Mouse (Mus musculus) embryonic facial prominence, embryonic 10.5 days (tissue): ENCODE results near the gene Wnt5b. TPM values are rescaled to one million over a fixed set of nuclear protein-coding genes. Genes with fewer than 3 reads are reported as not detected.

Source experiments
- DNase-seq: peaks from one replicate; pipeline ENCODE4 v3.0.0-alpha.2; 2017; ENCODE audit warnings: low spot score
- H3K27ac ChIP-seq: fragments of 300-500 bp; sonication (generic); replicated peaks from 2 replicates; pipeline ENCODE4 v1.5.1; 2016; ENCODE audit warnings: mild to moderate bottlenecking
- H3K27me3 ChIP-seq: fragments of 300-500 bp; sonication (generic); replicated peaks from 2 replicates; pipeline ENCODE4 v1.6.1; 2016; ENCODE audit warnings: low read depth, mild to moderate bottlenecking; ENCODE audit not compliant: poor library complexity, severe bottlenecking
- H3K36me3 ChIP-seq: fragments of 300-500 bp; sonication (generic); replicated peaks from 2 replicates; pipeline ENCODE4 v1.6.1; 2016; ENCODE audit warnings: mild to moderate bottlenecking, moderate library complexity
- H3K4me1 ChIP-seq: fragments of 300-500 bp; sonication (generic); 2 replicates; pipeline ENCODE4 v1.6.1; 2016
- H3K4me3 ChIP-seq: fragments of 300-500 bp; sonication (generic); 2 replicates; pipeline ENCODE4 v1.5.1; 2016; ENCODE audit warnings: mild to moderate bottlenecking, moderate library complexity
- H3K9me3 ChIP-seq: fragments of 300-500 bp; sonication (generic); 2 replicates; pipeline ENCODE4 v1.6.1; 2016; ENCODE audit warnings: mild to moderate bottlenecking
- WGBS: fragments of 180-500 bp; shearing (Covaris S2); methylation state at CpG from one replicate; pipeline ENCODE4 v1.1.7; 2016; 5-methylcytosine and 5-hydroxymethylcytosine counted together
- polyA plus RNA-seq: library from polyadenylated mRNA; unstranded; fragments of >200 nt; fragmentation: Nextera tagmentation; extraction: Ambion mirVana; gene quantifications from 2 replicates; pipeline ENCODE4 v1.2.1, GENCODE M21; 2016

Wnt5b gene
- 13.2 and 14.2 TPM in 2 replicates for polyA plus RNA-seq

GRCm38 (mm10) chr6:119543803-119544517, at the start of gene Wnt5b:
Gene Wnt5b (minus strand): TSS chr6:119544347.
- peak; percentile 73 for DNase-seq
- under 1% methylated on average over 119 of the region's 120 CpGs for WGBS
- Histone ChIP-seq H3K27ac (peak within 1 kb of the TSS; percentile 94), H3K27me3 (peaks cover 53% of the 10 kb centered on the region), H3K9me3 (no peaks in the 10 kb centered on the region; the same call in 1 of the 2 replicates), H3K36me3 (no peaks in the 10 kb centered on the region), H3K4me3 (peak within 1 kb of the TSS; percentile 87), H3K4me1 (peaks cover 45% of the 10 kb centered on the region)

- WGBS, result 85% methylated on average over 2 of the region's 2 CpGs
- no peak for DNase-seq
- H3K4me1 ChIP-seq, result peaks cover 19% of the 10 kb centered on the region
- H3K9me3 ChIP-seq, result no peaks in the 10 kb centered on the region
- peaks cover 8% of the 10 kb centered on the region for H3K36me3 ChIP-seq
- no peak overlapping the region for H3K4me3 ChIP-seq
- no peaks in the 10 kb centered on the region for H3K27me3 ChIP-seq
- H3K27ac ChIP-seq, result no peak overlapping the region
These were observed 46.7 kb upstream of the Wnt5b start for GRCm38 (mm10) chr6:119590872-119591271.

DNA sequence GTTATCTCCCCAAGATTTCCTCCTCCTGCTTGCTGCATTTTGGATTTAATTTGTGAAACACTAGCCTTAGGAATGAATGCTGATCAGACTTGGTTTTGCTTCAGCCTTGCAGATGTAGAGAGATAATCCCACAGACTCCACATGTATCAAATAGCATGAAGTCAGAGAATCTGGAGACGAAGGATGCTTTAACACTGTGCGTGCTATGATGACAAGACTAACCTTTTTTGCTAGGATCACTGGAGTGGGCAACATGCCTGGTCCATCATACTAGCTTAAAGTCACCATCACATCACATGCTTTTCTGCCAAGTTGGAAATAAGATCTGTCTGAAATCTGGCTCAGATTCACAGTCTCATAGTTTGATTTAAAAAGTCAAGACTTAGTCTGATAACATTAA, 43.8 kb upstream of the Wnt5b start:
- H3K27ac ChIP-seq, result no peak overlapping the region
- no peak for DNase-seq
- no peaks in the 10 kb centered on the region; the same call in 1 of the 2 replicates for H3K36me3 ChIP-seq
- 89% methylated on average over 2 of the region's 2 CpGs for WGBS
- no peaks in the 10 kb centered on the region for H3K27me3 ChIP-seq
- no peaks in the 10 kb centered on the region for H3K9me3 ChIP-seq
- H3K4me1 ChIP-seq, result peaks cover 41% of the 10 kb centered on the region
- H3K4me3 ChIP-seq, result no peak overlapping the region

GRCm38 (mm10) chr6:119587454-119587853, 43.3 kb upstream of the Wnt5b start:
- no peak overlapping the region for H3K4me3 ChIP-seq
- H3K27me3 ChIP-seq, result no peaks in the 10 kb centered on the region
- H3K36me3 ChIP-seq, result no peaks in the 10 kb centered on the region; the same call in 1 of the 2 replicates
- H3K4me1 ChIP-seq, result peaks cover 41% of the 10 kb centered on the region
- DNase-seq, result no peak
- no peaks in the 10 kb centered on the region for H3K9me3 ChIP-seq
- H3K27ac ChIP-seq, result no peak overlapping the region

DNA sequence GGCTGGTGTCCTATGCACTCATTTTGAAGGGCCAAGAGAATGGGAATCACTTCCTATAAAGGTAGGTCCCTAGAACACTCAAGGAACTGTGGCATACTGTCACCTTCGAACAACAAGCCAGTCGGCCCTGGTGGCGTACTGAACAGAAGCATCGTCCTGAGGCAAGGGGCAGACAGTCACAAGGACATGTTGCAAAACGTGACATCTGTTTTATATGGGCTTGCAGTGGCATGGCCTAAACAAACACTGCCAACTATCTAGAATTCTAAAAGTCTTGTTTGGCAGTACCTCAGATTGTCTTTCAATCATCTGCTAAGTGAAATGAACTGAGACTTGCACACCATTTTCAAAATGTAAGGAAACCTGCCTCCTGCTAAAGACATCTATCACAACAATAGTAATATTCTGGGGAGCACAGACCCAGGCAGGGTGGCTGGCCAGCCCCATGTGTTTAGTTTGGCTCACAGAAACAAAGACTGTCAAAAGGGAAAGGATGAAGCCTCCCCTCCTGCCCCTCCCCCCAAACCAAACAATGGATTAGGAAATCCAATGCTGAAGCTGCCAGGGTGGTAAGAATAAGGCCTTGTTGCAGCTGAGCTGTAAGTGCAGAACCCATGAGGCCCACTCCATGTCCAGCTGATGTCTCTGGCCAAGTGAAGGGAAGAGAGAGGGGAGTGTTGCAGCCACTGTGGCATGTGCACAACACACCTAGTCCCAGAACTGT, 41.7 kb upstream of the Wnt5b start:
- Histone ChIP-seq H3K36me3 (no peaks in the 10 kb centered on the region; the same call in 1 of the 2 replicates), H3K9me3 (no peaks in the 10 kb centered on the region), H3K27me3 (no peaks in the 10 kb centered on the region), H3K4me1 (peaks cover 42% of the 10 kb centered on the region), H3K4me3 (no peak overlapping the region), H3K27ac (peak overlapping the region; percentile 26; the same call in 1 of the 2 replicates)
- WGBS, result 73% methylated on average over 5 of the region's 5 CpGs
- peak; percentile 29 for DNase-seq

DNA sequence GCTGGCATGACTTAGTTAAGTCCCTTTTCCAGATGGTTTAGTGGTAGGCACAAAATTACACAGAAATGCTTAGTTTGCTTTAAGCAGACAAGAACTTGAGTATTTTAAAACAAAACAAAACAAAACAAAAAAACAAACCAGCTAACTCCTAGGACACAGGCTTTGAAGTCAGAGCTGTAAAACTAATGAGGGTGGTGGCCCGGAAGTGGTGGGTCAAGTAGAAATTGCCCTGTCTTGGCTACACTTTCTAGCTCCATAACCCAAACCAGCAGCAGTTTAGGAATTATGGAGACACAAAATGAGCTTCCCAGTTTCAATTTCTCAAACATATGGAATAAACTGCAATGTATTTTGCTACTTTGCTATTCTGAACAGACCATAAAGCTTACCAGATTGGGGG, 39.9 kb upstream of the Wnt5b start:
- WGBS, result 78% methylated on average over 1 of the region's 1 CpGs
- no peaks in the 10 kb centered on the region; the same call in 1 of the 2 replicates for H3K36me3 ChIP-seq
- H3K27me3 ChIP-seq, result no peaks in the 10 kb centered on the region
- no peak overlapping the region for H3K4me3 ChIP-seq
- no peak for DNase-seq
- H3K27ac ChIP-seq, result no peak overlapping the region
- no peaks in the 10 kb centered on the region for H3K9me3 ChIP-seq
- H3K4me1 ChIP-seq, result peaks cover 54% of the 10 kb centered on the region

DNA sequence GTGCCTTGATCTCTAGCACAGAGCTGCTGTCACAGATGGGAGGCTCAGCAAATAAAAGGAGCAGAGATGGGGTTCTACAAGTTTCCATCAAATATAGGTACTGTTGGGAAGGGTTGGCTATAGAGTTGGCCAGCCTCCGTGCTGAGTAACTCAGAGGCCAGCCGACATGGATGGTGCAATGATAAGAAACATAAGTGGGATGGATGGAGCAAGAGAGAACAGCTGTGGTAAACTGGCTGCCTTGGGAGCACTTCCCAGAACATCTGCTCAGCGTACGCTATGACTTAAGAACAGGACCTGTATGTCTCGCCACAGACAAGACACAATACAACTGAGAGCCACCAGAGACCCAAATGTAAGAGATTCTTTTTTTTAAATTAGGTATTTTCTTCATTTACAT, 39.0 kb upstream of the Wnt5b start:
- H3K9me3 ChIP-seq, result no peaks in the 10 kb centered on the region
- H3K4me3 ChIP-seq, result no peak overlapping the region
- H3K27me3 ChIP-seq, result no peaks in the 10 kb centered on the region
- DNase-seq, result no peak
- 91% methylated on average over 5 of the region's 5 CpGs for WGBS
- no peaks in the 10 kb centered on the region; the same call in 1 of the 2 replicates for H3K36me3 ChIP-seq
- peaks cover 62% of the 10 kb centered on the region for H3K4me1 ChIP-seq
- H3K27ac ChIP-seq, result no peak overlapping the region

GRCm38 (mm10) chr6:119576706-119577105, 32.6 kb upstream of the Wnt5b start:
- WGBS, result 94% methylated on average over 4 of the region's 4 CpGs
- DNase-seq, result no peak
- no peak overlapping the region for H3K4me3 ChIP-seq

DNA sequence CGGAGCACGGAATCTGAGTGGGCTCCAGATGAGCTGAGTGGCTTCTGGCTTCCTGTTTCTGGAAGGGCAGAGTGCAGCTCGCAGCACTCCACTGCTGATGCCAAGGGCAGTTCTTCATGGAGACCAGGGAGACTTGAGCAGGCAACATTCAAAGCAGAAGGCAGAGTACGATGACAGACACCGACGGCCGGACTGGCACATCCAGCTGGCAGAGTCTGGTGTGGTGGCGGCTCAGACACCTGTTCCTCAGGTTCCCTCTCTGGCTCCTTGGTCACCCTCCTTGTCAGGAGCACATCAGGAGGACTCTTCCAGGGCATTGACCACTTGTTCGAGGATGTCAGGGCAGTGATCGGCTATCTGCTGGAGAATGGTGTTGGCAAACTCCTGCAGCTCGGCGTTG, 31.2 kb upstream of the Wnt5b start:
- 96% methylated on average over 12 of the region's 12 CpGs for WGBS
- H3K36me3 ChIP-seq, result peaks cover 48% of the 10 kb centered on the region
- no peak overlapping the region for H3K27ac ChIP-seq

More at GRCm38 (mm10) chr6:119576706-119577105, 32.6 kb upstream of the Wnt5b start:
- H3K9me3 ChIP-seq, result no peaks in the 10 kb centered on the region
- peaks cover 48% of the 10 kb centered on the region for H3K36me3 ChIP-seq
- H3K27ac ChIP-seq, result no peak overlapping the region
- peaks cover 21% of the 10 kb centered on the region for H3K4me1 ChIP-seq
- no peaks in the 10 kb centered on the region for H3K27me3 ChIP-seq

GRCm38 (mm10) chr6:119572296-119572695, 28.1 kb upstream of the Wnt5b start:
- 85% methylated on average over 7 of the region's 7 CpGs for WGBS
- peaks cover 3% of the 10 kb centered on the region; the same call in 1 of the 2 replicates for H3K4me1 ChIP-seq
- peaks cover 45% of the 10 kb centered on the region for H3K36me3 ChIP-seq
- no peaks in the 10 kb centered on the region for H3K27me3 ChIP-seq
- no peaks in the 10 kb centered on the region for H3K9me3 ChIP-seq
- H3K27ac ChIP-seq, result no peak overlapping the region
- no peak overlapping the region for H3K4me3 ChIP-seq
- DNase-seq, result no peak

More for the DNA sequence above, 31.2 kb upstream of the Wnt5b start:
- H3K27me3 ChIP-seq, result no peaks in the 10 kb centered on the region
- no peak overlapping the region for H3K4me3 ChIP-seq
- DNase-seq, result no peak
- H3K4me1 ChIP-seq, result peaks cover 20% of the 10 kb centered on the region
- no peaks in the 10 kb centered on the region for H3K9me3 ChIP-seq

- H3K9me3 ChIP-seq, result no peaks in the 10 kb centered on the region
- no peak overlapping the region for H3K27ac ChIP-seq
- 86% methylated on average over 4 of the region's 4 CpGs for WGBS
- H3K36me3 ChIP-seq, result peaks cover 40% of the 10 kb centered on the region
- peaks cover 8% of the 10 kb centered on the region; the same call in 1 of the 2 replicates for H3K4me1 ChIP-seq
- H3K4me3 ChIP-seq, result no peak overlapping the region
- H3K27me3 ChIP-seq, result no peaks in the 10 kb centered on the region
- DNase-seq, result no peak
These were observed 26.6 kb upstream of the Wnt5b start for GRCm38 (mm10) chr6:119570797-119571196.

DNA sequence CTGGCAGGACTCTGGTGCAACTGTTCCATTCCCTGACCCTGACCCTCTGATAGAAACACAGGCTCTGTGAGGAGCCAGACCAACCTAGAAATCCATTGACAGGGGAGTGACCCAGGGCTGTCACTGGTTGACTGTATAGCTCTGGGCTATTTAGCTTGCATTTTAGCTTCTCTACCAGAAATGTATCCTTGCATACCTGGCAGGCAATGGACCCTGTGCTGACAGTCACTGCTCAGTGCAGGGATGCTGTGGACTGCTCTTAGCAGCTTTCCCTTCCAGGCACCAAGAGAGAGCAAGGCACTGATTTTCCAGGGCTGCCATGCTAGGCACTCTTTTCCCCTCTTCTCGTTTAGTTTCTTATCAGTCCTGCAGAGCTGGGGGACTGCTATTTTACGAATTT, 24.2 kb upstream of the Wnt5b start:
- Histone ChIP-seq H3K4me3 (no peak overlapping the region), H3K27ac (no peak overlapping the region), H3K36me3 (peaks cover 16% of the 10 kb centered on the region), H3K4me1 (peaks cover 8% of the 10 kb centered on the region; the same call in 1 of the 2 replicates), H3K9me3 (no peaks in the 10 kb centered on the region), H3K27me3 (no peaks in the 10 kb centered on the region)
- DNase-seq, result no peak
- WGBS, result 72% methylated on average over 2 of the region's 2 CpGs
